Mouse (Mus musculus): ENCODE measurements at regions not wholly inside any gene's neighbourhood (a gene's known extent, or its start where the extent isn't known, plus 50 kb on each side); places are given as distances from the start of the nearest gene placed in this dataset.
"Not testable (repeated sequence)": the region's sequence is repeated elsewhere in the genome, so short reads cannot be mapped to it uniquely, and the experiment has no call there.

GRCm38 (mm10) chr13:83750437-83750836, 246.6 kb downstream of the Mef2c start:
- WGBS: 37% methylated on average over 4 of the region's 4 CpGs
- Histone ChIP-seq H3K4me3 (no peak overlapping the region), H3K4me1 (replicated peaks) (peaks cover 21% of the 10 kb centered on the region), H3K9me3 (no peaks in the 10 kb centered on the region), H3K9ac (no peak overlapping the region), H3K27ac (replicated peaks) (peak overlapping the region; percentile 88), H3K27me3 (no peaks in the 10 kb centered on the region), H3K36me3 (no peaks in the 10 kb centered on the region), H3K4me2 (0 out of 2 replicates have a peak overlapping the region, but pooled peaks have one; percentile 25)
- no peak for ATAC-seq (ENCODE audit: low read depth)

GRCm38 (mm10) chr13:83760387-83761170, 256.7 kb downstream of the Mef2c start:
- 58% methylated on average over 14 of the region's 14 CpGs for WGBS
- Histone ChIP-seq H3K27ac (replicated peaks) (peak overlapping the region; percentile 56), H3K4me3 (no peak overlapping the region), H3K4me2 (no peak overlapping the region), H3K27me3 (no peaks in the 10 kb centered on the region), H3K36me3 (peaks cover 5% of the 10 kb centered on the region; the same call in 1 of the 2 replicates), H3K9me3 (no peaks in the 10 kb centered on the region), H3K9ac (no peak overlapping the region), H3K4me1 (replicated peaks) (peaks cover 3% of the 10 kb centered on the region; the same call in 1 of the 2 replicates)
- ATAC-seq (ENCODE audit: low read depth): peak; percentile 65; the same call in 1 of the 2 replicates

- H3K9me3 ChIP-seq: no peaks in the 10 kb centered on the region
- H3K4me2 ChIP-seq: no peak overlapping the region
- ATAC-seq (ENCODE audit: low read depth): no peak
- 84% methylated on average over 1 of the region's 1 CpGs for WGBS
- no peak overlapping the region for H3K9ac ChIP-seq
- H3K36me3 ChIP-seq: peaks cover 5% of the 10 kb centered on the region; the same call in 1 of the 2 replicates
- H3K27me3 ChIP-seq: no peaks in the 10 kb centered on the region
- H3K27ac ChIP-seq (replicated peaks): no peak overlapping the region
- H3K4me1 ChIP-seq (replicated peaks): peaks cover 3% of the 10 kb centered on the region; the same call in 1 of the 2 replicates
- no peak overlapping the region for H3K4me3 ChIP-seq
Observed at GRCm38 (mm10) chr13:83762484-83762883, 258.6 kb downstream of the Mef2c start.

GRCm38 (mm10) chr13:83763288-83763687, 259.5 kb downstream of the Mef2c start:
- ATAC-seq (ENCODE audit: low read depth); H3K36me3 ChIP-seq; H3K9ac ChIP-seq; H3K27me3 ChIP-seq; H3K27ac ChIP-seq (replicated peaks); H3K9me3 ChIP-seq; H3K4me2 ChIP-seq; H3K4me1 ChIP-seq (replicated peaks); H3K4me3 ChIP-seq: not testable (repeated sequence)
- 51% methylated on average over 5 of the region's 5 CpGs for WGBS

GRCm38 (mm10) chr13:83785643-83786042, 281.8 kb downstream of the Mef2c start:
- H3K36me3 ChIP-seq: no peaks in the 10 kb centered on the region
- H3K4me2 ChIP-seq: no peak overlapping the region
- no peaks in the 10 kb centered on the region for H3K4me1 ChIP-seq (replicated peaks)
- no peaks in the 10 kb centered on the region for H3K9me3 ChIP-seq
- no peak overlapping the region for H3K27ac ChIP-seq (replicated peaks)
- H3K27me3 ChIP-seq: no peaks in the 10 kb centered on the region
- no peak for ATAC-seq (ENCODE audit: low read depth)
- H3K9ac ChIP-seq: no peak overlapping the region
- no peak overlapping the region for H3K4me3 ChIP-seq

GRCm38 (mm10) chr13:83809535-83809934, 305.7 kb downstream of the Mef2c start:
- Histone ChIP-seq H3K27me3 (no peaks in the 10 kb centered on the region), H3K36me3 (0 out of 2 replicates have a peak, but pooled peaks cover 4% of the 10 kb centered on the region), H3K4me1 (replicated peaks) (no peaks in the 10 kb centered on the region), H3K4me3 (no peak overlapping the region), H3K9ac (no peak overlapping the region), H3K4me2 (no peak overlapping the region), H3K9me3 (no peaks in the 10 kb centered on the region), H3K27ac (replicated peaks) (no peak overlapping the region)
- ATAC-seq (ENCODE audit: low read depth): no peak
- WGBS: 82% methylated on average over 1 of the region's 1 CpGs

- peak; percentile 36 for ATAC-seq (ENCODE audit: low read depth)
- Histone ChIP-seq H3K9ac (no peak overlapping the region), H3K4me2 (no peak overlapping the region), H3K27me3 (no peaks in the 10 kb centered on the region), H3K27ac (replicated peaks) (peak overlapping the region; percentile 33), H3K4me3 (no peak overlapping the region), H3K4me1 (replicated peaks) (peaks cover 12% of the 10 kb centered on the region; the same call in 1 of the 2 replicates), H3K9me3 (no peaks in the 10 kb centered on the region), H3K36me3 (no peaks in the 10 kb centered on the region)
- WGBS: 43% methylated on average over 4 of the region's 4 CpGs
Observed at GRCm38 (mm10) chr13:83820291-83820690, 316.5 kb downstream of the Mef2c start.

- no peak overlapping the region for H3K4me3 ChIP-seq
- H3K4me1 ChIP-seq (replicated peaks): peaks cover 12% of the 10 kb centered on the region; the same call in 1 of the 2 replicates
- H3K4me2 ChIP-seq: no peak overlapping the region
- peak overlapping the region; percentile 33; the same call in 1 of the 2 replicates for H3K27ac ChIP-seq (replicated peaks)
- H3K36me3 ChIP-seq: no peaks in the 10 kb centered on the region
- H3K9ac ChIP-seq: no peak overlapping the region
- peak; percentile 75 for ATAC-seq (ENCODE audit: low read depth)
- H3K27me3 ChIP-seq: no peaks in the 10 kb centered on the region
- no peaks in the 10 kb centered on the region for H3K9me3 ChIP-seq
- WGBS: 53% methylated on average over 3 of the region's 3 CpGs
Observed at GRCm38 (mm10) chr13:83820721-83821120, 316.9 kb downstream of the Mef2c start.

GRCm38 (mm10) chr13:83824926-83825325, 321.1 kb downstream of the Mef2c start:
- H3K4me2 ChIP-seq: no peak overlapping the region
- H3K36me3 ChIP-seq: no peaks in the 10 kb centered on the region
- H3K27me3 ChIP-seq: no peaks in the 10 kb centered on the region
- H3K9me3 ChIP-seq: no peaks in the 10 kb centered on the region
- no peak overlapping the region for H3K9ac ChIP-seq
- no peak for ATAC-seq (ENCODE audit: low read depth)
- WGBS: 93% methylated on average over 4 of the region's 4 CpGs
- no peak overlapping the region for H3K27ac ChIP-seq (replicated peaks)
- no peak overlapping the region for H3K4me3 ChIP-seq
- H3K4me1 ChIP-seq (replicated peaks): peaks cover 17% of the 10 kb centered on the region

GRCm38 (mm10) chr13:83826841-83827463, 323.1 kb downstream of the Mef2c start:
- no peaks in the 10 kb centered on the region for H3K36me3 ChIP-seq
- H3K9ac ChIP-seq: no peak overlapping the region
- no peaks in the 10 kb centered on the region for H3K27me3 ChIP-seq
- no peak overlapping the region for H3K4me2 ChIP-seq
- peaks cover 6% of the 10 kb centered on the region for H3K4me1 ChIP-seq (replicated peaks)
- no peak overlapping the region for H3K4me3 ChIP-seq
- H3K27ac ChIP-seq (replicated peaks): peak overlapping the region; percentile 28; the same call in 1 of the 2 replicates
- 40% methylated on average over 4 of the region's 4 CpGs for WGBS
- peak; percentile 27 for ATAC-seq (ENCODE audit: low read depth)
- no peaks in the 10 kb centered on the region for H3K9me3 ChIP-seq

GRCm38 (mm10) chr13:83865932-83866685, 356.0 kb upstream of the Tmem161b start:
- Histone ChIP-seq H3K36me3 (no peaks in the 10 kb centered on the region), H3K4me1 (replicated peaks) (peaks cover 21% of the 10 kb centered on the region), H3K9ac (peak overlapping the region; percentile 32; the same call in 1 of the 2 replicates), H3K27ac (replicated peaks) (peak overlapping the region; percentile 95), H3K4me3 (no peak overlapping the region), H3K9me3 (no peaks in the 10 kb centered on the region), H3K27me3 (no peaks in the 10 kb centered on the region), H3K4me2 (peak overlapping the region; percentile 16; the same call in 1 of the 2 replicates)
- peak; percentile 57 for ATAC-seq (ENCODE audit: low read depth)
- WGBS: 41% methylated on average over 6 of the region's 6 CpGs

GRCm38 (mm10) chr13:83867211-83867610, 354.9 kb upstream of the Tmem161b start:
- H3K4me1 ChIP-seq (replicated peaks): peaks cover 23% of the 10 kb centered on the region
- no peak overlapping the region for H3K9ac ChIP-seq
- peak overlapping the region; percentile 81 for H3K27ac ChIP-seq (replicated peaks)
- no peak for ATAC-seq (ENCODE audit: low read depth)
- H3K9me3 ChIP-seq: no peaks in the 10 kb centered on the region
- no peaks in the 10 kb centered on the region for H3K27me3 ChIP-seq
- no peak overlapping the region for H3K4me2 ChIP-seq
- H3K4me3 ChIP-seq: no peak overlapping the region
- H3K36me3 ChIP-seq: no peaks in the 10 kb centered on the region
- 55% methylated on average over 1 of the region's 1 CpGs for WGBS
